Mouse (Mus musculus): ENCODE measurements around the gene Slc35d2.

The Slc35d2 gene

DNA sequence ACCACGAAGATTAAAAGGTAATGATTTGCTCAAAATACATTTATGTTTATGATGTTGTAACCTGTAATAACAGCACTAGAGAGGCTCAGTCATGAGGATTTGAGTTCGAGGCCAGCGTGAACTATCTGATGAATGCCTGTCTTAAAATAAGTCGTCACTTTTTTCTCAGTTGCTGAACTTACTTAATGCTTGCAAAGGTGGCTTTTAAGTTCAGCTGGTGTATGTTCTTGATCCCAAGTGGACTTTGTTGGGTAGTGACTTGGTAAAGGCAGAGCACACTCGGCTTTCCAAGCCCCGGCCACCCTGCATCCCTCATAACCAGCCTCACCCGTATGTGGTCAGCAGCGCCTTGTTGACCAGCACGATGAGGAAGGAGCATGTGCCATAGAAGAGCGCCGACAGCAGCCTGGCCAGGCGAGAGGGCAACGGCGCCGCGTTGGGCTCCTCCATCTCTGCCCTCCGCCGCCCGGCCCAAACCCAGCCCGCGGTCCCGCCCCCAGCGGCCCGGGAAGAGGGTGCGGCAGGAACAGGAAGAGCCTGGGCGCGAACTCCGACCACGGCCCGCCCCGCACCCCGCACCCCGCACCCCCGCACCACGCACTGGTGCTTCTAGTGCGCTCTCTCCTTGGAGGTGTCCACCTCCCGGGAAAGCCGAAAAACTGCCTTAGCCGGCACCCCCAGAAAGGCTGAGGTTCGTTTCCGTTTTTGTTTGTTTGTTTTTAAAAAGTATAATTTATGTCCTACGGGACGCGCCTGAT, at the start of gene Slc35d2:
Gene Slc35d2, minus strand, starts transcription at position 511 of the 758 bp plus-strand sequence.
- DNase-seq = peak; percentile 71 to 73

DNA sequence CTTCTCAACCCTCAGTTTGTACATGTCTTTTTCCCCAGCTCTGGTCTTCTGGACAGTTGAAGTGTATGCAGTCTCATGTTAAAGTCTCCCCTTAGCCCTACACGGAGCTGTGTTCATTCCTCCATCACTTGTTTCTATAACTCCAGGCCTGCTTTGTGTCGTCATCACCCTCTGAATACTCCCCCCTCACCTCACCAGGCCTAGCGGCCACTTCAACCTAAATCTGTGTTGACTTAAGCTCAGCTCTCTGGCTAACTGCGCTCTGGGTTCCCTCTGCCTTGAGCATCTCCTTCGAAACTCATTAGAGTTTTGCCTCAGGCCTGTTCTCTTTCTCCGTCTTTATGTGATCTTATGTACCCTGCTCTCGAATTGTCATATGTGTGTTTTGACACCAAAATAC, 48.8 kb upstream of the Slc35d2 start:
- DNase-seq = no peak

DNA sequence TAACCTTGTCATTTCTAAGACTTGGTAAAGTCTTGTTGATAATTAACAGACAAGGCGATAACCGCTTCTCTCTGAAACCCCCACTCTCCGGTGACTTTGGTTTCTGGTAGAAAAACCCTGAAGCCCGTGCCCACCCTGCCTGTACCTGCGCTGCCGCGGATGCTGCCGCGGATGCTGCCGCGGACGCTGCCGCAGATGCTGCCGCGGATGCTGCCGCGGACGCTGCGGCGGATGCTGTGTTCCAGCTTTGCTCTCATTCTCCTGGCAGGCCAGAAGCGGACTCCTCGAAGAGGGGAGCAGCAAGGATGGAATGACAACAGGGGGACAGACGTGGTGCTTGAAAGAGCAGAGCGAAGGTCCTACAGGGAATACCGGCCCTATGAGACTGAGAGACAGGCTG, 40.6 kb upstream of the Slc35d2 start:
- DNase-seq = no peak

DNA sequence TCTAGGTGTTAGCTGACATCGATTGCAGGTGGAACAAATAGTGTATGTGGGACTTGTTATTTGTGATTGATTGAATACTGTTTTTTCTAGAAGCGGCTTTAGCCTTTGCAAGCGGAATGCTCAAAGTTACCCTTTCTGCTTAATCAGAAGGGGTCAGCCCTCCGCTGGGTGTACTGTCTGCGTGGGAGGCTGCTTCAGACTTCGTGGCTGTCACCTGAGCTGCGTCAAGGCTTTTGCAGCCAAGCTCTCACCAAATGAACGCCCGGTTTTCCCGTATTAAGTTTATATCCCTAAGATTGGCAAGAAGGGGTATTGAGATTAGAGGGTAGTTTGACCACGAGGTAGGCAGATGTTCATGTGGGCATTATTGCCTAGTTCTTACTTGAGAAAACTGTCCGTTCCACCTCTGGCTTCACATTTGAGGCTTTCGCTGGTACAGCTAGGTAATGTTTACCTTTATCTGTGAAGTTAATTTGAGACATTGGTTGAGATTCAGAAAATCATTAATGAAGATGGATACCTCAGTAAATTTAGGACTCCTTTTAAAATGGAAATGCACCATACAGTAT, 34.1 kb upstream of the Slc35d2 start:
- no peak for DNase-seq

DNA sequence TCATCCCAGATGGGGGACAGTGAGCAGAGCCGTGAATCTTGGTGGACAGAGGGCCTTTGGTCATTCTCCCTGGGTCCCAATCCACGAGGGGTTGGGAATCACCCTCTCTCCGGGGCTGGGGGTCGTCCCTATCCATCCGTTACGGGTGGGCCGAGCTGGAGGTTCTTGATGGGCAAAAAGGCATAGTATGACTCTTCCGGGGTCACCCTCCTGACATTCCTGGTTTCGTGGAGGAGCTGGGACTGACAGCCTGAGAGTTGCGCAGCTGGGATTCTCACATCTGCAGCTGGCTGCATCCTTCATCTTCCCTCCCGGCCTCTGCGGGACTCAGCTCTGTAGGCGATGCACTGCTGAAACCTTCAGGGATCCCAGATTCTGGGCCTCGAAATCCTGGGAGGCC, 33.5 kb upstream of the Slc35d2 start:
- DNase-seq = peak; percentile 11 to 26

DNA sequence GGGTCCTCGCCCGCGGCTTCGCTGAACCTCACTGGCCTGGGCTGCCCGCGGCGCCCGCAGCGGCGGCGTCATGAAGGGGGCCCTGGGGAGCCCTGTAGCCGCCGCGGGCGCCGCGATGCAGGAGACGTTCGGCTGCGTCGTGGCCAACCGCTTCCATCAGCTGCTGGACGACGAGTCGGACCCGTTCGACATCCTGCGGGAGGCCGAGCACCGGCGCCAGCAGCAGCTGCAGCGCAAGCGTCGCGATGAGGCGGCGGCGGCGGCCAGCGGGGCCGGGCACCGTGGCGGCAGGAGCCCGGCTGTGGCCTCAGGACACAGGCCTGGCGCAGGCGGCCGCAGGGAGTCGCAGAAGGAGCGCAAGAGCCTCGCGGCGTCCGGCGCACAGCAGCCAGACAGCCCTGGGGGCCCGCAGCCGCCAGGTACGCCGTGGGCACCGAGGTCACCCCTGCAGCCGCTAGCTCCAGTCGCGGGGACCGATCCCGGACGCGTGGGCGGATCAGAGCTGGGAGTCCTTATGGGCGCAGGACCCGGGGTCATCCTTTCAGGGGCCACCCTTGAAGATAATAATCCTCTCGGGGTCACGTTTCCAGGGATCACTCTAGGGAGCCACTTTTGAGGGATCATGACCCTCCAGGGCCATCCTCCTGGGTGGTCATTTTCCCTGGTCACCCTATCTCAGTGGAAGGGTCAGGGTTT, 32.9 kb upstream of the Slc35d2 start:
- DNase-seq = peak in 1 of 2 experiments; percentile 66

DNA sequence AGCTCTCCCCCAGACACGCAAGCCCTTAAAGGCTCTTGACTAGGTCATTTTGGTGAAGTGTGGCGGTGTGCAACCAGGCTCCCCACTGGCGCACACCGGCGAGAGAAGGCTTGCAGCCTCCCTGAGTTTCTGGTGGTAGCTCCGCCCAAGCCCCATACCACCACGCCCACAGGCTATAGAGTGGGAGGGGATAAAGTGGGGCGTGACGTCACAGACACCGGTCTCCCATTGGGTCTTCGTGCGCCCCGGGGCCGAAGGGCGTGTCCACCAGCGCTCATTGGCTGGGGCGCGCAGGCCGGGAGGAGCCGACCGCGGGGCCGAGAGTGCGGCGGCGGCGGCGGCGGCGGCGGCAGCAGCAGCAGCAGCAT, 32.4 kb upstream of the Slc35d2 start, which contains the start of gene Habp4:
Gene Habp4, plus strand, starts transcription at position 277 of the 368 bp plus-strand sequence.
- peak; percentile 99 for DNase-seq

DNA sequence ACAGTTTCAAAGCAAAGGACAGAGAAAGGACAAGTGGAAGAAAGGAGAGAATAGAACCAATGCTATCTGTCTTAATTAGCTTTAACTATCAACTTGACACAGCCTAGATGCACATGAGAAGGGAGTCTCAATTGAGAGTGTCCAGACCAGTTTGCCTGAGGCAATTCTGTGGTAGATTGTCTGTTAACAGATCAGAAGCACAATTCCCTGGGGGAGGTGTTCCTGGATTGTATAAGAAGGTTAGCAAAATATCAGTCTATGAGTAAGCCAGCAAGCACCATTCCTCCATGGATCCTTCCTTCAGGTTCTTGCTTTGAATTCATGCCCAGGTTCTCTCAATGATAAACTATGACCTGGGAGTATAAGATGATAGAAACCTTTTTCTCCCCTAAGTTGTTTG, 27.8 kb upstream of the Slc35d2 start:
- DNase-seq = no peak

DNA sequence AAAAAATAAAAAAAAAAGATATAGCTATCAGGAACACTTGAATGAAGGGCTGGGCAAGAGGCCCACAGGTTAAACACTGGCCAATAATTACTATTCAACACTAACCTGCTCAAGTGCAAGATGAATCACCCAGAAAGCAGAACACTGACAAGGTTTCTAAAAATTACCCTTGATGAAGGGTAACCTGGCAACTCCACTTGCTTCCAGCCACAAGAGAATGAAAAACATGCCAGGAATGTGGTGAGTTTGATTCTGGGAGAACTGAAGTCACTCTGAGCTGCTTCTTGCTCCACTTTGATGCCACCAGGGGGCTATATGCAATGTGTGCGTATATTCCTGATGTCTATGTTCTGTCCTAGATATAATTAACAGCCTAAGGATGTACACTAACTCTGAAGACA, 26.0 kb upstream of the Slc35d2 start:
- no peak for DNase-seq

DNA sequence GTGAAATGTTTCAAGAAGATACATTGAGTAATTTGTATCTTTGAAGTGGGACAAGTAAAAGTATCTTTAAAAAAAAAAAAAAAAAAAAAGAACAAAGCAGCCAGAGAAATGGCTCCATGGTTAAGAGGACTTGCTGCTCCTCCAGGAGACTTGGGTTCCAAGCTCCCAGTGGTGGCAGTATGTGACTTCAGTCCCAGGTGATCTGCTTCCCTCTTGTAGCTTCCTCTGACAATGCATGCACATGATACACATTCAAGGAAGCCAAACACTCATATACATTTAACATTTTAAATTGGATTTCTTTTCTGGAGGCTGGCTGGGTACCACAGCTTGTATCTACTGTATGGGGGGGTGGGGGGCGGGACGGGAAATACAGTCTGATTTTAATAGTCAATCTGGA, 25.5 kb upstream of the Slc35d2 start:
- DNase-seq = no peak

DNA sequence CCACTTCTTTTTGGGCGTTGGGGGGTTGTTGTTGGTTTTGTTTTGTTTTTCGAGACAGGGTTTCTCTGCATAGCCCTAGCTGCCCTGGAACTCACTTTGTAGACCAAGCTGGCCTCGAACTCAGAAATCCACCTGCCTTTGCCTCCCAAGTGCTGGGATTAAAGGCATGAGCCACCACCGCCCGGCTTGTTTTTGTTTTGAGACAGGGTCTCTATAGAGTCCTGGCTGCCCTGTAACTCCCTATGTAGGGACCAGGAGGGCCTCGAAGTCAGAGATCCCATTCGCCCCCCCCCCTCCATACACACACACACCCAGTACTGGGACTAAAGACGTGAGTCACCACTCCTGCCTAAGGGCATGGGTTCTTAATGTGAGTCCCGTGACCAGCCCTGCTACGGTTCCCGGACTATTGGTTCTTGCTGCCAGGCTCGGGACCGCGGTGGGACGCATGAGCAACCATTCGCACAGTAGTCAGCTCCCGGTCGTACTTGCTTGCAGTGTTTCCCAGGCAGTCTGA, 24.6 kb upstream of the Slc35d2 start:
- peak; percentile 40 to 53 for DNase-seq

DNA sequence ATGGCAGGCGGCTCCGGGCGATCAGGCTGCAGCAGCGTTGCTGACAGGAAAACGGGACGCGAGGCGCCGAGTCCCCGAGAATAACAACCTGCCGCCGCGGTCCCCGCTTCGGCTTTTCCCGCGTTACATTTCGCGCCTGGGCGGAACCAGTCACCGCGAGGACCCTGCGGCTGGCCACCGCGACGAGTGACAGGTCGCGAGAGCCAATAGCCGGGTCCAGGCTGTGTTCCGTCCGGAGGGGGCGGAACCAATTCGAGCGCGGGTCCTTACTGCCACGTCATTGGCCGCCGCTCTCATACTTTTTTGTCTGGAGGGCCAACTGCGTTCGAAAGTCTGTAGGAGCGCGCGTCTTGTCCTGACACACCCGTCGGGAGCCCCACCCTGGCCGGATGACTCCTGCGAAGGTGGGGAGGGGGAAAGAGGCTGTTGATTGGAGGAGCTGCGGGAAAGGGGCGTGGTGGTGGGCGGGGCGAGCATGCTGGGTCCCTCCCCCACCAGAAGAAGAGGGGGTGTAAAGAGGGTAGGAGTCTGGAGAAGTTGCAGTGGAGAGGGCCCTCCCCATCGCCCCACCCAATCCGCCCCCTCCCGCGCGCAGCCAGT, 24.0 kb upstream of the Slc35d2 start, which contains the start of gene Zfp367:
Gene Zfp367, minus strand, starts transcription at position 120 of the 600 bp plus-strand sequence.
- peak; percentile 99 to 100 for DNase-seq

DNA sequence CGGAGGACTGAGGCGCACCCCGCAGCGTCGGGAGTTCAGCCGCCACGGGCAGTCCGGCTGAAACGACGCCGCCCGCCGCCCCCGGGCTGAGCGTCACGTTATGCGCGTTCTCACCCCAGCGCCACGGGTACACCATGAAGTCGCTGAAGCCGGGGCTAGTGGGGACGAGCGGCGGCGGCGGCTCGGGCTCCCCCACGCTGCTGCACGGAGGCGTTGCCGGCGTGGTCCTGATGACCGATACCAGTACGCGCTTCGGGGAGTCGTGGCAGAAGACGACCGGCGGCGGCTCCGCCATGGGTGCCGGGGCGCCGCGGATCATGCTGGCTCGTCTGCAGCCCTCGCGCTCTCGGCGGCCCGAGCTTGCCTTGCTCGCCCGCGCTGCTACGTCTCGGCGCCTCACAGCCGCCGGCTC, 23.5 kb upstream of the Slc35d2 start:
- peak in 1 of 2 experiments; percentile 66 for DNase-seq

DNA sequence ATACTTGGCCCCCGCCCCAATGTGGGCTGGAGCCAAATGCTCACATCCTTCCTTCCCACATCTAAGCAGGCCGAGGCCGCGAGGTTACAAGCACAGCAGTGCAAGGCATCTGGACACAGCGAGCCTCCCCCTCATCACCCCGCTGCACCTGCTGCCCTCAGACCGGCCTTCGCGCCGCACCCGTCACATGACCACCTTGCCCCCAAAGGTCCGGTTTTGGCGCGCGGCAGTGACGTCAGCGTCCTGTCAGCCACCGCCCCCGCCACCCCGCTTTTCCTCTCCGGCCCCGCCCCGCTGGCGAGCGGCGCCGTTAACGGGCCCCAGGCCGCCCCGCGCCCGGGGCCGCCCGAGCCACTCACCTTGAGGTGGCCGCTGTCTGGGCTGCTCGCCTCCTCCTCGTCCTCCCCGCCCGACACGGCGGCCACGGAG, 23.1 kb upstream of the Slc35d2 start:
- DNase-seq = peak; percentile 75 to 82

DNA sequence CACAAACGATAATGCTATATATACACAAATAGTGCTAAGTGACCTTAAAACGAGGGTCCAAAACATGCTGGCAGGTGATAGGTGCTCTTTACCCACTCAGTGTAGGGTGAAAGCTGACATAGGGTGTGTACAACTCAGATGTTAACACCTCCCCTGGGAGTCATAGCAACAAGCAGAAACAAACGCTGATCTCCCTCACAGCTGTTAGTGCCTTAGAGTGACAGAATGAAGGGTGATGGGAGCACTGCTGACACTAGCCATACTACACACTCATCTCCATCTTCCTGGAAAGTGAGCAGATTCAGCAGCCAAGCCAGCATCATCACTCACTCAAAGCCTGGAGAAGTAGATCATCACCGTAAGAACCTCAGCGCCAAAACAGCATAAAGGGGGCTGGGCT, 21.0 kb upstream of the Slc35d2 start:
- DNase-seq = no peak

DNA sequence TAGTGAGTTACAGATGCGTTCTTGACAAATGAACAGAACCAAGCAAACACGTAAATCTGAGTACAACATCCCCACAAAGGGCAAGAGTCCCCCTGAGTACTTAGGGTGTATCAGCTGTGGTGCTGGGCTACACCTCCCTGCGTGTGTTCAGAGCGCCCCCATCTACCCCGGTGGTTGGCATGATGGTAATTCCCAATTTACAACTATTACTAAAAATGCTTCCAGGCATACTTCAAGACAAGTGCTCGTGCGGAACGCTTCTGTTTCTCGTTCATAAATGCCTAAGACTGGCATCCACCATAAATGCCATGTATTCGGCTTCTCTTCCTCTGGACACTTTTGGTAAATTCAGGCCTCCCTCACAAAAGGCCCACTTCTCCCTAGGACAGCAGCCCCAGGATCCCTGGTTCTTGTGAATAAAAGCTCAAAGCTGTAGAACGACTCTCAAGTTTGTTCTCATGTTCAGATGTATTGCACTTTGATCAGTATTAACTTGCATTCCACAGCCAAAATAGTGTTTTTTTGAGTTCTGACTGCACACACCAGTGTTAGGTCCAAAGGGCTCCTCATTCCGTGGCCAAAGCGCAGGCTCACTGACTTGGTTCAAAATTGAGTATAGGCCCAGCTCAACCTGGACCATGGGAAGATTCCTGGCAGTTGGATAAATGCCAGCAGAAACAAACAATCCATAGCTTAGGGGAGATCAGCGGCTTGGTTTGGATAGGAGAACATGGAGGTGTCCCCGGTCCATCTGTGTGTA, 628 bp upstream of the Slc35d2 start:
- peak; percentile 64 to 68 for DNase-seq

DNA sequence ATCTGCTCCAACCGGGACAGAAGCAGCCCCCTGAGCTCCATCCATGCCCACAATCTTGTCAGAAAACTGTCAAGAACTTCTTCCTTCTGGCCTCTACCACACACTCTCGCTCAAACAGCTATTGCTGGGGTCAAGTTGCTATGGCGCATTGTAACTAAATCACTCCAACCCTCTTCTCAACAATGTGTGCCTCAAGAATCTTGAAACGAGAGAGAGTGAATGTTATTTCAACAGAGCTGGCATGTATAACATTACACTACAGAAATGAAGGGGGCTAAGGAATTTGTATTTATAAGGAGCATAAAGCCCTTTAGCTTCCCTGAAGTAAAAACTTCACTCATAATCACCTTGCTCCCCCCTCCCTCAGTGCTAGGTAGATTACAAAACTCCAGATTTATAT, 2.9 kb downstream of the Slc35d2 start:
- no peak for DNase-seq

DNA sequence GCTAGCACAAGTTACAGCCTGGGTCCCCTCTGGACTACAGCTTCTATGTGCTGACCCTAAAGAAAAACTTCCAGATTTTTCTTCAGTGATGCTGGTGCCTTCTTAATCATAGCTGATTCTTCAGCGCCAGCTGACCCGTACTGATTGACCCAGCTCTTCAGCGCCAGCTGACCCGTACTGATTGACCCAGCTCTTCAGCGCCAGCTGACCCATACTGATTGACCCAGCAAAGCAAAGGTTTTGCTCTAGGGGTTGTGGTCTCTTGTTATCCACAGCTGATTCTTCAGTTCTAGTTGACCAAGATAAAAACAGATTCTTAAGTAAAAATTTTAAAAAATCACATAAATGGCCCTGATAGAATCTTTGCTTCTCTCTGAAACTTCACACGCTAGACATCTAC, 4.3 kb downstream of the Slc35d2 start:
- DNase-seq = no peak

DNA sequence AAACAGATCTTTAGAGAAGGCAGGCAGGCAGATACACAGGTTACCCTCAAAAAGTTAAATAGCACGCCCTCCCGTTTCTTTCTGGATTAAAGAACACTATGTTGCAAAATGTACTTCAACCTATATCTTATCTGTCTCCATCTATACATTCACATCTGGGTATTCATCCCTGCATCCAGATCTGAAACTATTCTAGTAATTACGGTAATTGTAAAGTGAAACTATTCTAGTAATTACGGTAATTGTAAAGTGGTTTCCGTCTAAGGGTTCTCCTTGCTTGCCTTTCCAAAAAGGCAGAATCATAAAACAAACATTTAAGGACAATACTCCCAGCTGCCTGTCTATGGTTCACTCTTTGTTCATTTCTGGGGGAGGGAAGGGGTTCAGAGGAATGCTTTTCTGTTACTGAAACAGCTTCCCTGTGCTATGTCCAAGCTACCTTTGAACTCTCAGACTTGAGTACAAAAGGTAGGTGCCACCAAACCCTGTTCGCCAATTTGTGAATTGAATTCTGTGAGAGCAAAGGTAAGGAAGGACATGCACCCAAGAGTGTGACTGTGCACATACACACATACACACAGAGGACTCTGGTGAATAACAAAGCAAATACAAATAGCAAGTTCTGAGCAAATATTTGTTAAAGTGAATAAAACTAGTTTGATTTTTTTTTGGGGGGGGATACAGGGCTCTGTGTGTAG, 5.5 kb downstream of the Slc35d2 start:
- DNase-seq = no peak

DNA sequence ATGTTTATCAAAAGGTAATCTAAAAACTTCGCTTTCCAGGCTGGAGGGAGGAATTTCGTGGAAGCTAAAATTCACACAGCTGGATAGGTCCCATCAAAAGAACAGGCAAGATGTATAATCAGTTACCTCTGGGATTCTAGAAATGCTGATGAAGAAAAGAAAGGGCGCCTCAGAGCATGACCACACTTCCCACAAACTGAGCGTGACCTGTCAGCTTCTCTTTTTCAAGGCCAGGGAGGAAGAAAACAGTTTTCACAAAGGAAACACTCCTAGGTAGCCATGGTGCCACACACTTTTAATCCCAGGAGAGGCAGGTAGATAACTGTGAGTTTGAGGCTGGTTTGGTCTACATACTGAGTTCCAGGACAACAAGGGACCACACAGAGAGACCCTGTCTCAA, 8.4 kb downstream of the Slc35d2 start:
- DNase-seq = no peak

DNA sequence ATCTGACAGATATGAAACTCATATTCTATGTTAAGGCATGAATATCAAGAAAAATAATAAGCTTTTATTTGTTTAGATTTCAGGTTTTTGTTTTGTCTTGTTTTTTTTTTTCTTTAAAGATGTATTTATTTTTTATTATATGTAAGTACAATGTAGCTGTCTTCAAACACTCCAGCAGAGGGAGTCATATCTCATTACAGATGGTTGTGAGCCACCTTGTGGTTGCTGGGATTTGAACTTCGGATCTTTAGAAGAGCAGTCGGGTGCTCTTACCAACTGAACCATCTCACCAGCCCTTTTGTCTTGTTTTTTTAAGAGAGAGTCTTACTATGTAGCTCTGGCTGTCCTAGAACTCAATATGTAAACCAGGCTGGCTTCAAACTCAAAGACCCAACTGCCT, 11.7 kb downstream of the Slc35d2 start:
- DNase-seq = no peak

DNA sequence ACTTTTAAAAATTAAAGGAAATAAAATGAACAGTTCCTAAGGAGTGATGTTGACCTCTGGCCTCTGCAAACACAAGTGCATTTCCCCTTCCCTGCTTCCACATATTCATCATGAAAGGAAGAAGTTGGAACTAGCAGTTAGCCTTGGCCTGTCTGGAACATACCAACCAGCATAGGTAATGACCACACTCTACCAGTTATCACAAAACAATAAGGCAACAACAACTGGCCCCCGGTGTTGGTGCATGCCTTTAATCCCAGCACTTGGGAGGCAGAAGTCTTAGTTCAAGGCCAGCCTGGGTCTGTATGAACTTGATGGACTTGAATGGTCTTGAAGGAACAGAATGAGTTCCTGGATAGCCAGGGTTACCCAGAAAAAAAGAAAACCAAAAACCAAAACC, 18.7 kb downstream of the Slc35d2 start:
- no peak for DNase-seq
